Mouse (Mus musculus): Measurements from ENCODE around the gene Gas2. TPM values are rescaled to one million over a fixed set of nuclear protein-coding genes. Genes with fewer than 3 reads are reported as not detected.

The Gas2 gene
- total RNA-seq, 2 experiments from 2014 or later, result 48.2 to 53.0 TPM

- no peak for DNase-seq (ENCODE audit: low spot score in 2 of 2)
These were observed 176.1 kb downstream of the Gas2 start for GRCm38 (mm10) chr7:52037600-52038582.

Other genes starting within 250 kb of the Gas2 start
- 1 to 10 TPM in 1 of 2 experiments, under 1 TPM in 1; 0.22 to 1.2 TPM for gene Slc17a6, start 240.0 kb upstream of the Gas2 start, total RNA-seq (2021)
- 1 to 10 TPM; 9.1 to 9.8 TPM for gene Fancf, start 252 bp downstream of the Gas2 start, total RNA-seq (2021)
- 10 to 100 TPM; 12.7 to 14.2 TPM for gene Svip, start 144.0 kb downstream of the Gas2 start, total RNA-seq (2021)
- not detected for gene 1700015G11Rik, start 153.7 kb downstream of the Gas2 start, total RNA-seq (2021)

Measured in adrenal gland, postnatal 4 days (tissue).